Mouse (Mus musculus): ENCODE data around the gene Vwa3b. TPM values are rescaled to one million over a fixed set of nuclear protein-coding genes. Genes with fewer than 3 reads are reported as not detected.

The Vwa3b gene
- total RNA-seq, 2 experiments from 2014 or later: 1.9 to 2.8 TPM

DNA sequence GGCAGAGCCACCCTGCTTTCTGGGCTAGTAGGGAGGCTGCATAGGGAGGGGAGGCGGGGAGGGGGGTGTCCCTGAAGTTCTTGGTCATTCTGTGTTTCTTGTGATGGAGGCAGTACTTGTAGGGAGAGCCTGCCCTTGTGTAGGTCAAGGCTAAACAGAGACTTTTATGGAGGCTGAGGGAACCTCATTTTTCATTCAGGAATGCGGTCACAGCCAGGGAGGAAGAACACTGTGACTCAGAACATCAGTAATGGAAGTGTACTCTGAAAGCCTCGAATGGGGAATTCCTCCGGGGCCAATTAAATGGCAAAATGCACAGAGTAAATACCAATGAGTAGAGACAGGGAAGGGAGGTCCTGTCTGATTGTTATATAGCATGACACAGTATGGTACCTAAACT, 37.4 kb downstream of the Vwa3b start:
- peak; percentile 25 for DNase-seq

- no peak for DNase-seq
Observed at GRCm38 (mm10) chr1:37065658-37066412, 39.4 kb downstream of the Vwa3b start.

DNA sequence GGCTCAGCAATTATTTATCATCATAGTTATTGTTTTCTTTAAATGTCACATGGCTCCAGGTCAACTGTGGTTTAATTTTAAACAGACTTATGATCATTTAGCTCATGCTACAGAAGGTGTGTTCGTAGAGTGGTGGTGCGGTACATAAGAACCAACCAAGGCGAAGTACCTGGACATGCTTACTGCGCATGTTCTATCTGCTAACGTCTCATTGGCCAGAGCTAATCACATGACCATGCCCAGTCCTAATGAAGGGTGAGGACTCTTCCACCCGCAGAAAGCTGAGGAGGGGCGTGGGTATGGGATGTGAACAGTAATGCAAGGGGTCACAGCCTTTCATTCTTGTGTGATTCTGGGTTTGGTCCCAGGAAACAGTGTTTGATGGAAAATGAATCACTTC, 49.4 kb downstream of the Vwa3b start:
- no peak for DNase-seq

- no peak for DNase-seq
Observed at GRCm38 (mm10) chr1:37077266-37077665, 50.9 kb downstream of the Vwa3b start.

- DNase-seq: no peak
Observed at GRCm38 (mm10) chr1:37077955-37078549, 51.7 kb downstream of the Vwa3b start.

DNA sequence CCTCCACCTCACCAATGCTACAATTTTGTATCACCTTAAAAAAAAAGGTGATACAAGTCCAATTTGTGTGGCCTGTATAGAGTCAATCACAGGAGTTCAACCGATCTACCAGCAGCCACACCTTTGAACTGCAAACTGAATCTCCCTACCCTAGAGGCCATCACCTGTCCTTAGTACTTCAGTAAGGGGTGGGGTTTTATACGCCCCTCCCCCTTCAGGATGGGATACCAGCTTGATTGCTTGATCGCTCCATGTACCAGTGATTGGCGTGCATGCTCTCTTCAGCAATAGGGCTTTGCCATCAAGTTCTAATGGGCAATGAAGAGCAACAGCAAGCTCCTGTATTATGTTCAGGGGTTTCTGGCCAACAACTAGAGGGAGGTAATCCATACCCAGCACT, 54.0 kb downstream of the Vwa3b start:
- DNase-seq: no peak

DNA sequence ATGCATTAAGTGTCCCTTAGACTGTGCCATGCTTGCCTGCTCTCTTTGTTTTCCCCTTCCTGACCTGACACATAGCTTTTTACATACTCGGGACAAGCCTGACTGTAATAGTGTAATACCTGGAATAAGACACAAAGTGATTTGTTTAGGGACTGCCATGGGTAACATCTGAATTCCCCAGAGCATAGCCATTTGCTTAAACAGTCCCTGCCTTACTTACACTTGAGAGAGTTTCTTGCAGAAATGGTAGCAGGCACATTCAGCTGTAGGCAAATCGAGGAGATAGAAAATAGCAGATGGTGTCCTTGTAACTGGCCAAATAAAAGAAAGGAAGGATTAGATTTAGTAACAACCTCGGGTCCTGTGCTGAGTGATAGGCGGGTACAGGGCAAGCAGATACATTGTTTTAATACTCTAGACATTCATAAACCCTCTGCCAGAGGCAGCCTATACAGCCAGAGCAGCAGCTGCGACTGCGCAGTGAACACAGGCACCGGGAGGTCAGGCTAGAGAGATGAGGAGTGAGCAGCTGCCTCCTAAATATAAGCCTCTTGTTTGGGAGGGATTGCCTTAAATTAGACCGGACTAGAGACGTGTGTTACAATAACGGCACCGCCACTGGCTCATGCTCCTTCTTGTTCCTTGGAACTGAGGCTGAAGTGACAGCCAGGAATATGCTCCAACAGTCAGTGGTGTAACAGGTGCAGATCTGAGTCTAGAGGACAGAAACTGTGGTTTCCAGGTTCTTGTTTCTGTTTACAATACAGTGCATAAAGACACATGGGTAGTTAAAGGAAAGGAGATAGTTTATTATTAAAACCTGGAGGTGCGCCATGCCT, 55.2 kb downstream of the Vwa3b start:
- no peak for DNase-seq

DNA sequence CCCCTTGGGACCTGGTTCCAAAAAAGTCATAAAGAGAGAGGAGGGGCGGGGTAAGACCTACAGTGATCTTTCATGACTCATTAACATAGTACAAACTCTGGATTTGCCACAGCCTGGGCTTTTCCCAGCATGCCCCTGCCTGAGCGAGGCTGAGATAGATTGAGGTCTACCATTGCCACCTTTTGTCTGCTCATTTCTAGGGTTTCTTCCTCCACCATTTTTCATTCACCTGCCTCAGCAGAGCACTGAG, 55.7 kb downstream of the Vwa3b start:
- no peak for DNase-seq

- no peak for DNase-seq
Observed at GRCm38 (mm10) chr1:37084075-37084474, 57.7 kb downstream of the Vwa3b start.

GRCm38 (mm10) chr1:37085171-37085570, 58.8 kb downstream of the Vwa3b start:
- no peak for DNase-seq

GRCm38 (mm10) chr1:37089191-37089590, 62.8 kb downstream of the Vwa3b start:
- no peak for DNase-seq

DNA sequence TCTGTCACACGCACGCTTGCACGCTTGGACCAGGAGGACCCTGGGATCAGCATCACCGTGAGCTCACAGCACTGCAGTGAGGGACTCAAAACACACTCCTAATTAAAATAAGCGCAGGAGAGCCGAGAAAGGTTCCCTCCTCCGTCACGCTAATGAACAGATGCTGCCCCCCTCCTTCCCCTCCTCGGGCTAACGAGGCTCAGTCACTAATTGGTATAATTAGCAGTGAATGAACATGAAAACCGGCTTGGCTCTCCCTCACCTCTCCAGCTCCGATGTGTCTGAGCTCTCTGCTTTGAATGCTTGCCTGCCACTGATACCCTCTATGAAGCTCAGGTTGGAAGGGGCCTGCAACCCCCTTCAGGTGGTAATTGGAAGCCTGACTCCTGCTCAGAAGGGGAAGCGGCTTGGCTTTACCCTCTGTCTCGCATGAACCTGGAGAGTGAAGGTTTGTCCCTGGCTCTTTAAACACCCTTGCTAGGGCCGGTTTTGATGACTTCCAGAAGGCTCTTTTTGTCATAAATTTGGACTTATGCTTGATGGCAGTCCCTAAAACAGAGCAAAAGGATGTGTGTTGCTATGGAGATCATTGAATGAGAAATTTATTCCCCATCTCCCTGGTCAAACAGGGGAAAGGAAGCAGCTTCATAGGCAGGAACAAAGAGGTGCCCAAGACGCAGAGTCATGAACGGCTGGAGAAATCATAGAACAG, 71.1 kb downstream of the Vwa3b start:
- no peak for DNase-seq

DNA sequence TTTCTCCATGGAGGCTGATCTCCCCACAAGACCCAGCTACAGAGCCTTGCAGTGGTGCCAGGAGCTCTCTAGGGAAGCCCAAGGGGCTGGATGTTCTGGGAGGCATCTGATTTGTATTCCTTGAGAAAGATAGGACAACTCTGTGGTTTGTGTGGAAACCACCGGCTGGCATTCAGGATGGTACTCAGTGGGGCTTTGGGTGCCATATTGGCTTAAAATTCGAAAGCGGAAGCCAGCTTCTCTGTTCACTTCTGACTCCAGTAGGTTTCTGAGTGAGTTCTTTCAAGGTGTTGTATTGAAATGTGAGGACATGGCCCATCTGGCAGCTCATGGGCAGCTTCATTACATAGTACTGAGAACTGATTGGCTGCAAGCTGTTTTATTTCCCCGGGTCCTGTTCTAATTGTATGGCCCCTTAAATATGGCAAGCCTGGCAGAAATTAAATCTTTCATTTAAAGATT, 71.7 kb downstream of the Vwa3b start:
- DNase-seq: no peak

DNA sequence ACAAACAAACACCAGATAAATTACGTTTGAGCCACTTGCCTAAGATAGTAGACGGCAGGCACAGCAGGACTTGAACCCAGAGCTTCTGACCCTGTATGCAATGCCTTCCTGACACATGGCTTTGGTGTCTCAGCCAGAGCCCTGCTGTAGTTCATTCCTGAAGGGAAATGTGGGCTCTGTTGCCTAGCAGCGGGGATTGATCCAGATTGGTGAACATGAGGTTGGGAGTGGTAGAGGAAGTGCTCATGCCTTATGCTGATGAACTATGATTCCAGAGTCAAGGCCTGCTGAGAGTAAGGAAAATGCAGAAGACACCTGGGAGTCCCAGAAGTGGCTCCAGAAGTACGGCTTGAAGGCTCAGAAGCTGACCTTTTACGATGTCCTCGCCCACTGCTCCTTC, 74.0 kb downstream of the Vwa3b start:
- no peak for DNase-seq

DNA sequence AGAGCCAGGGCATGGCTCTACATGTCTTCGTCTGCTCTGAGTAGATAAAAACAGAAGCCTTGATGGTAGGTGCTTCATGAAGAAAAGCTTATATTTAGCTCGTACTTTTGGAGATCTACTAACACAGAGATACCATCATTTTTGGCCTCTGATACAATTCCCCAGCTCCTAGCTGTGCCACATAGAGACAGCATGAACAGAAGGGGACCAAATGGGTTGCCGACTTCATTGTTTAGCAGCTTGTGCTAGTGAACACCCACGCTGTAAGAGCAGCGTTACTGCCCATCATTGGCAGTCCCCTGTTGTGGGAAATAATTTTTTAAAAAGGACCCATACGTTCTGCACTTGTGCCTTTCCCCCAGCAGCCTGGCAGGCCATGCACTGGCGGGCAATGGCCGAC, 74.6 kb downstream of the Vwa3b start:
- DNase-seq: no peak

- no peak for DNase-seq
Observed at GRCm38 (mm10) chr1:37101717-37102116, 75.3 kb downstream of the Vwa3b start.

GRCm38 (mm10) chr1:37105194-37105593, 78.8 kb downstream of the Vwa3b start:
- DNase-seq: peak; percentile 14

GRCm38 (mm10) chr1:37113781-37114180, 87.4 kb downstream of the Vwa3b start:
- no peak for DNase-seq

DNA sequence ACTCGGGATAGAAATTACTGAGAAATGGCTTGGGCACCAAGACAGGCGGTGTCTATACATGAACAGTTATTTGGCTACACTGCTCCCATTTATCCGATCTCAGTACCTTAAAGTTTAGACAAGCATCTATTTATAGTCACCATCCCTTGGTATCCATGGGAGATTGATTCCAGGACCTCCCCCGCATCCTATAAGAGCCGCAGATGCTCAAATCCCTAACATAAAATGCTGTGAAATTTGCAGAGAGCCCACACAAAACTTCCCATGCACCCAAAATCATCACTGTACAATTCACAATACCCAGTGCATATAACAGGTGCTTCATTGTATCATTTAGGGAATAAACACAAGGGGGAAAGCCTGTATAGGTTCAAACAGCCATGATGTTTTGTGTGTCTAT, 89.5 kb downstream of the Vwa3b start:
- no peak for DNase-seq

DNA sequence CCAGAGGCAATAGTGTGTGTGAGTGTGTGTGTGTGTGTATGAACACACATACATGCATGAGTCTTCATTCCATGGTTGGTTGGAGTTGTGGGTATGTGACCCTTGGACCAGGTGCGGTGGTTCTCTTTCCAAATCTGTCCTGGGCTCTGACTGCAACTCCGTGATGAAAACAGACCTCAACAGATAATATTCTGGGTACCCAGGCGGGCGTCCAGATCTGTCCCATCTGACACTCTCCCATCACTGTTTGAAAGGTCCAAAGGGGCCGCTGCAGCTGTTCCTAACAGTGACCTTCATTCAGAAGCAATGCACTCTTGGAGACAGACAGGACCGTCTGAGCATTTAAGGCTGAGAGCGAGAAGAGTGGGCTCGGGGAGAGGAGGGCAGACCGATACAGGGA, 90.2 kb downstream of the Vwa3b start:
- no peak for DNase-seq

DNA sequence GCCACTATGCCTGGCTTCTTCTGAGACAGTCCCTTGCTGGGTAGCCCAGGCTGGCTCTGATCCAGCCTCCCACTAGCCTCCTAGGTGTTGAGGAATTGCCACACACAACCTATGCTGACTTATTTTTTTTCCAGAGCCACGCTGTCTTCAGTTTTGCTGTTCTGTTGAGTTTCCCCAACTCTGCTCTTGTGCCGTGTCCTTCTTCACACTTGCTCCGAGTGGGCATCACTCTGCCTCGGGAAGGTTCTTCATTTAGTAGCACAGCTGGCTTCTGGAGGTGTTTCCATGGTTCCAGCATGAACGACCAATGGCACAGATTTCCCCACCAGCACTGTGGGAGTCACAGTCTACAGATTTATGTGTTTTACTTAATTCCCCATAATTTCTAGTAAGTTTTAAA, 91.6 kb downstream of the Vwa3b start:
- DNase-seq: no peak

DNA sequence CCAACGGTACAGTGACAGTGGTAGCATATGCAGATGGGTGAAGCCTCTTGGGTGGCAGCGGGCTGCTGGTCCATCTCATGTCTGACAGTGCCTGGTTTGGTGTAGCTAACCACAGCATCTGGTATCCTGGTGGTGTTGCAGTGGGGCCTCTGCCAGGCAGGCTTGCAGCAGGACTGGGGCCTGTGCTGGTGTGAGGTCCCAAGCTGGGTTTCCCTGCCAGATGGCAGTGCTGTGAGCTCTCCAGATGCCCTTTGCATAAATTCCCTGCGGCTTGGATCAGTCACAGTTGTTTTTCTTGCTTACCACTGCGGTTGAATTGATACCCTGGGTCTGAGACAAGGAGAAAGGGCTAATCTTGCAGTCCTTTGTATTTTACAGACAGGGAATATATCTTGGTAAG, 95.9 kb downstream of the Vwa3b start:
- DNase-seq: peak; percentile 54

DNA sequence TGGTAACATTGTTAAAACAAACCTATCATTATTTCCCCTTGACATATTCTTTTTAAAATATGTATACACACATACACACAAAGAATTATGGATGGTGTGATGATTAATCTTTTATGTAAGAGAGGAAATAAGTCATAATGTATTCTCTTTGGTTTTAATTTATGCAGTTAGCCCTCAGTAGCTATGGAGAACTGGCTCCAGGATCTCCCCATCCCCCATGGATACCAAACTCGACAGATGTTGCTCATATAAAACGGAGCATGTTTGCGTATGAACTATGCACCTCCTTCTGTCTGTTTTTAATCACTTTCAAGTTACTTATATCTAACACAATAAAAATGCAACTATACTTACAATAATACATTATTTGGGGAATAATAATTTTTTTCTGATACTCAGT, 96.4 kb downstream of the Vwa3b start:
- DNase-seq: no peak
